Mouse (Mus musculus) limb, embryonic 12.5 days (tissue): ENCODE data around the gene Pet100. TPM values are rescaled to one million over a fixed set of nuclear protein-coding genes. Genes with fewer than 3 reads are reported as not detected.

ENCODE experiments used
- ATAC-seq: fragments of 200-750 bp; cut with Nextera tagmentation; 2 replicates; pipeline ENCODE4 v1.8.0; 2017; ENCODE audit warnings: low read depth, moderate TSS enrichment; ENCODE audit not compliant: insufficient number of reproducible peaks, insufficient read depth, low FRiP score, low TSS enrichment
- H3K27ac ChIP-seq: fragments of 300-500 bp; sonication (generic); 2 replicates; pipeline ENCODE4 v1.5.1; 2016; ENCODE audit warnings: mild to moderate bottlenecking, moderate library complexity
- H3K27me3 ChIP-seq: fragments of 300-500 bp; sonication (generic); 2 replicates; pipeline ENCODE4 v1.6.1; 2016; ENCODE audit warnings: mild to moderate bottlenecking, moderate library complexity
- H3K36me3 ChIP-seq: fragments of 300-500 bp; sonication (generic); 2 replicates; pipeline ENCODE4 v1.6.1; 2016; ENCODE audit warnings: mild to moderate bottlenecking, moderate library complexity
- H3K4me1 ChIP-seq: fragments of 300-500 bp; sonication (generic); replicated peaks from 2 replicates; pipeline ENCODE4 v1.6.1; 2016
- H3K4me2 ChIP-seq: fragments of 300-500 bp; sonication (generic); 2 replicates; pipeline ENCODE4 v1.6.1; 2016; ENCODE audit warnings: mild to moderate bottlenecking, moderate library complexity
- H3K4me3 ChIP-seq: fragments of 300-500 bp; sonication (generic); replicated peaks from 2 replicates; pipeline ENCODE4 v1.5.1; 2016; ENCODE audit warnings: mild to moderate bottlenecking
- H3K9ac ChIP-seq: fragments of 300-500 bp; sonication (generic); replicated peaks from 2 replicates; pipeline ENCODE4 v1.6.1; 2016; ENCODE audit warnings: mild to moderate bottlenecking, moderate library complexity
- H3K9me3 ChIP-seq: fragments of 300-500 bp; sonication (generic); 2 replicates; pipeline ENCODE4 v1.6.1; 2016; ENCODE audit warnings: mild to moderate bottlenecking, moderate library complexity
- WGBS: fragments of 180-500 bp; shearing (Covaris S2); methylation state at CpG from one replicate; pipeline ENCODE4 v1.1.7; 2016; 5-methylcytosine and 5-hydroxymethylcytosine counted together
- polyA plus RNA-seq: library from polyadenylated mRNA; unstranded; fragments of >200 nt; fragmentation: Nextera tagmentation; extraction: Ambion mirVana; gene quantifications from 2 replicates; pipeline ENCODE4 v1.2.1, GENCODE M21; 2016

Gene Pet100
- polyA plus RNA-seq, 1 experiment from 2014 or later = 115 TPM

DNA sequence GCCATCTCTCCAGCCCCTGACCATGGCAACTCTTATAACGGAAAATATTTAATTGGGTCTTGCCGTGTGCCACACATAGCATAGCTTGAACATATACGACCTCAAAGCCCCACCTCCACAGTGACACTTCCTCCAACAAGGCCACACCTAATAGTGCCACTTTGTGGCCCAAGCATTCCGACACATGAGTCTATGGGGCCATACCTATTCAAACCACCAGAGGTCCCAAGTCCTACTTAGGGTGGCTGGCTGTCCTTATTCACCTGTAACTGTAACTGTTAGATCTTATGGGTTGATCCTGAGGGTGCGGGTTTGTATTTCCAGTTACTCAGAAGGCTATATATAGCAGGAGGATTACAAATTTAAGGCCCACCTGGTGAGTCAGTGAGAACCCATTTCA lies 6.7 kb downstream of the Pet100 start:
- Histone ChIP-seq H3K36me3 (no peaks in the 10 kb centered on the region), H3K27ac (no peak overlapping the region), H3K4me1 (no peaks in the 10 kb centered on the region; the same call in 1 of the 2 replicates), H3K9me3 (no peaks in the 10 kb centered on the region), H3K4me2 (no peak overlapping the region), H3K4me3 (no peak overlapping the region), H3K9ac (no peak overlapping the region), H3K27me3 (peaks cover 28% of the 10 kb centered on the region)
- ATAC-seq = no peak
- 37% methylated on average over 5 of the region's 5 CpGs for WGBS

DNA sequence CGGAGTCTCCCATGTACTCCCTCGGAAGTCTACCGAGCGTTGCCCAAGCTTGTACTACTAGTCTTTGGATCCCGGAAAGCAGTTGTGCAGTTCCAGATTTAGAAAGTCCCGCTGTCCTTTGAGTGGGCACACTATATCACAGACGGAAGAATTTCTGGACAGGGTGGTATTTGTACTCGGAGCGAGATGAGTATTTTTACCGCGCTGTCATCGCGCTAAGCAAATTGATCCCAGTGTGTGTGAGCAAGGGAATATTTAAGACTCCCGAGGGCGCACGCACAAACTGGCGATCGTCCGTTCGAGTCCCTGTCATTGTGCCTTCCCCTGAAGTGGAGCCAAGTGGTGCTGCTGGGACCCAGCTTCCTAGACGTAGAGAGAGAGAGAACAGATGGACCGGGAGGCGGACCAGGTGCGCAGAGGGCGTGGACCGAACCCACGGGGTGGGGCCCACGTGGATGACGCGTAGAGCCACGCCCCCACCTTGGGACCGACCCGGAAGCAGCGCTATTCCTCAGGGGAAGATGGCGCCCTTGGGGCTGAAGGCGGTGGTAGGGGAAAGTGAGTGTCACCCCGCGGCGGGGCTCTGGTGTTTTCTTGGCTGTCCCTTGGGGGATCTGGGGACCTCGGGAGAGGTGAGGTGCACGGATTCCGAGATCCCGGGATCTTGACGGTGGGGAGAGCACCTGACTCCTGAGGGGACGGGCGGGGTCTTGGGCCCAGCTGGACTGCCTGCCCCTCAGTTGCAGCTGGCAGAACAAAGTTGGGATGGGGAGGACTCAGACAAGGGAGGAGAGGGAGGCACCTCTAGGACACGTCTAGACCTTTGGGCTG lies 9.5 kb downstream of the Pet100 start, which contains the start of gene Stxbp2:
TSS of gene Stxbp2 (plus strand) at position 309 of the 831 bp plus-strand sequence.
- ATAC-seq = 0 out of 2 replicates have a peak, but pooled peaks have one; percentile 33
- Histone ChIP-seq H3K9ac (peak within 1 kb of the TSS; percentile 50), H3K36me3 (no peaks in the 10 kb centered on the region), H3K27ac (no peak within 1 kb of the TSS), H3K4me3 (peak within 1 kb of the TSS; percentile 55), H3K27me3 (peaks cover 28% of the 10 kb centered on the region), H3K9me3 (no peaks in the 10 kb centered on the region), H3K4me1 (no peaks in the 10 kb centered on the region; the same call in 1 of the 2 replicates), H3K4me2 (peak within 1 kb of the TSS; percentile 83)
- 7% methylated on average over 47 of the region's 47 CpGs for WGBS

DNA sequence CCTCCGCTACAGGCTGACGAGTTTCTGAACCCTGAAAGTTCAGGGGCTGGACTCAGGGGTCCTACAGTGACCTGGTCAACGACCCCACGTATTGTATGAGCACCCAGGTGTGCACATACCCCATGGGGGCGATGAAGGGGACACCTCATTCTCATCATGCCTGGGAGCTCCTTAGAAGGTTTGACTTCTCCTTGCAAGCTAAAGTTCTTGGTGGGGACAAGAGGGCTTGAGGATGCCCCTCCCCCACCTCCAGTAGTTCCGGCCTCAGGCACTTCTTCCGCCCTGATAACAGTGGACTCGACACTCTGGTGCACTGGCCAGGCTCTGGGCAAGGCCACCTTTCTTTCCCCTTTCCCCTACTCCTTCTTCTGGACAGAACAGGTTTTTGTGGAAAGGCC lies 10.1 kb downstream of the Pet100 start:
- Histone ChIP-seq H3K9me3 (no peaks in the 10 kb centered on the region), H3K4me1 (no peaks in the 10 kb centered on the region; the same call in 1 of the 2 replicates), H3K9ac (peak overlapping the region; percentile 50), H3K4me3 (peak overlapping the region; percentile 55), H3K27me3 (peaks cover 28% of the 10 kb centered on the region), H3K36me3 (no peaks in the 10 kb centered on the region), H3K27ac (no peak overlapping the region), H3K4me2 (peak overlapping the region; percentile 83)
- no peak for ATAC-seq
- WGBS = 25% methylated on average over 8 of the region's 8 CpGs

- H3K27me3 ChIP-seq = peaks cover 2% of the 10 kb centered on the region; the same call in 1 of the 2 replicates
- ATAC-seq = no peak
- H3K4me2 ChIP-seq = no peak overlapping the region
- H3K4me3 ChIP-seq = no peak overlapping the region
- H3K36me3 ChIP-seq = no peaks in the 10 kb centered on the region
- H3K27ac ChIP-seq = no peak overlapping the region
- no peaks in the 10 kb centered on the region for H3K9me3 ChIP-seq
- no peaks in the 10 kb centered on the region for H3K4me1 ChIP-seq
- H3K9ac ChIP-seq = no peak overlapping the region
- WGBS = 28% methylated on average over 5 of the region's 5 CpGs
These were observed 24.5 kb downstream of the Pet100 start for GRCm38 (mm10) chr8:3645804-3646203.

- Histone ChIP-seq H3K4me3 (no peak overlapping the region), H3K4me1 (no peaks in the 10 kb centered on the region), H3K4me2 (no peak overlapping the region), H3K9me3 (no peaks in the 10 kb centered on the region), H3K36me3 (no peaks in the 10 kb centered on the region), H3K27me3 (peaks cover 3% of the 10 kb centered on the region), H3K27ac (no peak overlapping the region), H3K9ac (no peak overlapping the region)
- ATAC-seq = no peak
- 88% methylated on average over 6 of the region's 6 CpGs for WGBS
These were observed 25.6 kb downstream of the Pet100 start for GRCm38 (mm10) chr8:3646824-3647531.

DNA sequence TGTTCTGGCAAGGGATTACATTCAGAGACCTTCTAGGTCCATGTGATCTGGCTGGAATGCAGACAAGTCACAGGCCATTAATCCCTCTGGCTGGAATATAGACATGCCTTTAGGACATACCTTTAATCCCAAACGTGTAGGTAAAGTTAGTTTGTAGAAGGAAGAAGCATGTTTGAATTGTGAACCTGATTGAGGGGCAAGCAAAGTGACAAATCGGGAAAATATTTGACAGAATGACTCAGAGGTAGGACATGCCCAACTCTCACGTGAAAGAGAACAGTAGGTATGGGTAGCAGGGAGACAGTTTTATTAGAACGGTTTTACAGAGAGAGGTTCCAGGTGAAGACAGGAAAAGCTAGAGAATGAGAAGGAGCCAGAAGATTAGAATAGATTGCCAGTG lies 26.2 kb downstream of the Pet100 start:
- Histone ChIP-seq H3K4me3 (no peak overlapping the region), H3K4me2 (no peak overlapping the region), H3K9ac (no peak overlapping the region), H3K36me3 (no peaks in the 10 kb centered on the region), H3K27me3 (peaks cover 3% of the 10 kb centered on the region), H3K4me1 (no peaks in the 10 kb centered on the region), H3K27ac (no peak overlapping the region), H3K9me3 (no peaks in the 10 kb centered on the region)
- 73% methylated on average over 4 of the region's 4 CpGs for WGBS
- no peak for ATAC-seq

GRCm38 (mm10) chr8:3648268-3648667 lies 26.9 kb downstream of the Pet100 start:
- 91% methylated on average over 1 of the region's 2 CpGs for WGBS
- no peaks in the 10 kb centered on the region for H3K4me1 ChIP-seq
- no peak overlapping the region for H3K4me2 ChIP-seq

GRCm38 (mm10) chr8:3648990-3649389 lies 27.6 kb downstream of the Pet100 start:
- Histone ChIP-seq H3K4me1 (no peaks in the 10 kb centered on the region), H3K9me3 (no peaks in the 10 kb centered on the region), H3K4me2 (no peak overlapping the region), H3K27ac (no peak overlapping the region), H3K36me3 (no peaks in the 10 kb centered on the region), H3K27me3 (peaks cover 3% of the 10 kb centered on the region), H3K9ac (no peak overlapping the region), H3K4me3 (no peak overlapping the region)
- 43% methylated on average over 1 of the region's 1 CpGs for WGBS
- 0 out of 2 replicates have a peak, but pooled peaks have one; percentile 64 for ATAC-seq

More at GRCm38 (mm10) chr8:3648268-3648667, 26.9 kb downstream of the Pet100 start:
- no peaks in the 10 kb centered on the region for H3K36me3 ChIP-seq
- no peaks in the 10 kb centered on the region for H3K9me3 ChIP-seq
- no peak overlapping the region for H3K27ac ChIP-seq
- no peak overlapping the region for H3K4me3 ChIP-seq
- H3K9ac ChIP-seq = no peak overlapping the region
- no peak for ATAC-seq
- peaks cover 3% of the 10 kb centered on the region for H3K27me3 ChIP-seq

DNA sequence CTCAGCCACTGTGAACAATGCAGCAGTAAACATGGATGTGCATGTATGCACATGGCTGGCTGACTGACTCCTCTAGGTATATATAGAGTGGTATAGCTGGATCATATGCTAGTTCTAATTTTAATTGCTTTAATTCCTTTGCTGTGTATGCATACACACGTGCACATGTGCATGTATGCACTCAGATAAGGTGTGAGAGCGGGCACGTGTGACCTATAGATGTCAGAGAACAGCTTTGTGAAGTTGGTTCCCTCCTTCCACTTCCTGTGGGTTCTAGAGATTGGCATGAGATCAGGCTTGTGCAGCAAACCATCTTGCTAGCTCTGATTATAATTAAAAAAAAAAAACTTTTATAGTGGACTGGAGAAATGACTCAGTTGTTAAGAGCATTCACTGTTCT lies 31.5 kb downstream of the Pet100 start:
- H3K27ac ChIP-seq = no peak overlapping the region
- H3K4me3 ChIP-seq = no peak overlapping the region
- H3K9ac ChIP-seq = no peak overlapping the region
- H3K27me3 ChIP-seq = peaks cover 3% of the 10 kb centered on the region; the same call in 1 of the 2 replicates
- H3K4me1 ChIP-seq = peaks cover 9% of the 10 kb centered on the region; the same call in 1 of the 2 replicates
- H3K36me3 ChIP-seq = no peaks in the 10 kb centered on the region
- ATAC-seq = no peak
- H3K9me3 ChIP-seq = no peaks in the 10 kb centered on the region
- 67% methylated on average over 3 of the region's 3 CpGs for WGBS
- no peak overlapping the region for H3K4me2 ChIP-seq

DNA sequence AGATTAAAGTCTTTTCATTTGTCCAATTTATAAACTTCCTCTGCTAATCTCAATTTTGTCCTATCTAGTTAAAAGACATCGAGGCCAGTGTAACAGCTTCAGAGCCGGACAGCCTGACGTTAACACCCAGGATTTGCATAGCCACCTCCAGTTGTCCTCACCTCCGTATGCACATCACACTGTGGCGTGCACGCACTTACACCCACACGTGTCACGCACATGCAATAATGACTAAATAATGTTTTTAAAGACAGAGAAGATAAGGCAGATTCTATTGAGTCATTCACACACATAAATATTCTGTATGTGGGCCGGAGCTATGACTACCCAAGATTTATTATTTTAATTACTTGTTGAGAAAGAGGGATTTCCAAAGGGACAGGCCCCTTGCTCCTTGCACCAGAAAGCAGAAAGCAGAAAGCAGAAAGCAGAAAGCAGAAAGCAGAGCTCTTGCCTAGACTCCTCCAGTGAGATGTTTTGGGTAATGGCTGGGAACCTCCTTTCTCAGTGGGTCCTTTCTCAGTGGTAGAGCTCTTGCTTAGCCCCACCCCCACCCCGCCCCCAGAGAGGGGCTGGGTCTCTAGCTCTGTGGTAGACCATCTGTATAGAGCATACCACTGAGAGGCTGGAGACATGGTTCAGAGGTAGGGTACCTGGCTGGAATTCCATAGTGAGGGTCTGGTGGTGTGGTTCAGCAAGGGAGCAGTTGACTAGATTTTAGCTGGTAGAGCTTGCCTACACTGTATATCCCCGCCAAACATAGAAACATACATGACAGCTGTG lies 33.6 kb downstream of the Pet100 start:
- Histone ChIP-seq H3K4me2 (no peak overlapping the region), H3K9ac (no peak overlapping the region), H3K36me3 (no peaks in the 10 kb centered on the region), H3K4me1 (peaks cover 9% of the 10 kb centered on the region; the same call in 1 of the 2 replicates), H3K27ac (no peak overlapping the region), H3K27me3 (peaks cover 3% of the 10 kb centered on the region; the same call in 1 of the 2 replicates), H3K4me3 (no peak overlapping the region), H3K9me3 (no peaks in the 10 kb centered on the region)
- no peak for ATAC-seq
- 73% methylated on average over 11 of the region's 11 CpGs for WGBS
